Mouse (Mus musculus) c-Kit-positive CD71-positive TER-119-negative erythroid progenitor cells, embryonic 14.5 days (primary cell): ENCODE results near the gene Tmco3.

Experiments
- DNase-seq: peaks from one replicate; pipeline ENCODE4 v3.0.0-alpha.2; 2013; ENCODE audit warnings: low read depth

Gene Tmco3

DNA sequence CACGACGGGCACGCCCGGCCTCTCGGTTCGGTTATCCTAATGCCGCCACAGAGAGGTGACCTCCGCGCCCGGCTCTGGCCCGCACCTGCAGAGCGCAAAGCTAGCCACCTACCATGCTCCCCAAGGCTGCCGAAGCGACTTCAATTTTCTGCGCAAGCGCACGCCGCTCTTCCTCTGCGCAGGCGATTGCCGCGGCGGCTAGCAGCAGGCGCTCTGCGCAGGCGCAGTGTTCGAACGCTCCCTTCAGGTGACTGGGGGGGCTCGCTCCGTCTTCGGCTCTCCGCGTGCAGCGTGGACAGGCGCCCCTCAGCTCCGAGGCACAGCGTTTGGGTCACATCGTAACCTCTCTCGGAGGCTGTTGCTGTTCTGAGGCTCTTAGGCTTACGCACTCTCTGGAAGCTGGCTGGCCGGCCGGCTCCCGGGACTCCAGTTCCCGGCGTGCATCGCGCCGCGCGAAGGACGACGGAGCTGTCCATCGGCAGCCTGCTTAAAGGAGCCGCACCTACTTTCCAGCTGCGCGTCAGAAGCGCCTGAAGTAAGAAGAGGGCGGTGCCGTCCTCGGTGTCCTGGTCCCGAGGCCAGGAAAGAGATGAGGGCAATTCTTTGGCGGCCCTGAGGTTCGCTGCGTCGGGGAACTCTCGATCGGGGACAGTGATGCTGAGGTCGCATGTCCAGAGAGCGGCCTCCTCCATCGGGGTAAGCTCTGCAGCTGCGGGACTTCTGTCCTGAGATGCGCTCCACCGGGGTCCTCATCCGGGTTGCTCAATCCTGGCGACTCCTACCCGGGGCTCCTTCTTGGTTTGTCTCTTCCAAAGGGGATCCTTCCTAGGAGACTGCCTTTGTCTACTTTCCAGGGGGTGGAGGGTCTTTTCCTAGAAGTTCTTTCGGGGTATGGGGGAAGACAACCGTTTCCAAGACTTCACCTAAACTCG, at the start of gene Tmco3, which contains the start of gene Dcun1d2:
Tmco3 (plus strand) TSS at position 499 of the 932 bp plus-strand sequence.
Dcun1d2 (minus strand) TSS at position 440 of the 932 bp plus-strand sequence.
- DNase-seq: peak; percentile 91

DNA sequence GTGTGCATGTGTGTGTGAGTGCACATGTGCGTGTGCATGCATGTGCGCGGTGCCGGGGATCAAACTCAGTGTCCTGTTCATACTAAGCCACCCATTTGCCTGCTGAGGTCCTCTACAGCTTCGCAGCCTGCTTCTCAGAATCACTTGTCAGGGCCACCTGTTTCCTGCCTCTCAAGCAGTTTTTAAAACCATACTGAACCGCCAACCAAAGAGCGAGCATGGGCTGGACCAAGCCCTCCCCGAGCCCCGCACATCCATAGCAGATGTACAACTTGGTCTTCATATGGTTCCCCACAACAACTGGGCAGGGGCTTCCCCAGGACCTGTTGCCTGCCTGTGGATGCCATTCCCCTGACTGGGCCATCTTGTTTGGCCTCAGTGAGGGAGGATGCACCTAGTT, 47.9 kb upstream of the Tmco3 start:
- no peak for DNase-seq

DNA sequence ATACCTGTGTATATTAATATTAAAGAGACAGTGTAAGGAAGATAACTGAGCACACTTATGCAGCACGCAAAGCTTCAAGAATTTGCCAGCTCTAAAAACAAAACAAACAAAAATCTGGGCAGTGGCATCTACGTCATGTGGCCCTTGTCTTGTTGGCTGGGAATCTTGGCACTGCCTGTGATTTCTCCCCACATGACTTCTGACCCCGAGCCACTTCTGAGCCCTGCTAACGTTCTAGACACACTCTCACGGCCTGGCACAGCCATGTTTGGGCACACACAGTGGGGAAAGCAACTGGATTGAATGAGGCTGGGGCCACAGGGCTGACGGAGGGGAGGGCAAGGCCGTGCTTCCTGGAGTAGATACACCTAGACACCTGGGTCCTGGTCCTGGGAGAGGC, 47.3 kb upstream of the Tmco3 start:
- no peak for DNase-seq

DNA sequence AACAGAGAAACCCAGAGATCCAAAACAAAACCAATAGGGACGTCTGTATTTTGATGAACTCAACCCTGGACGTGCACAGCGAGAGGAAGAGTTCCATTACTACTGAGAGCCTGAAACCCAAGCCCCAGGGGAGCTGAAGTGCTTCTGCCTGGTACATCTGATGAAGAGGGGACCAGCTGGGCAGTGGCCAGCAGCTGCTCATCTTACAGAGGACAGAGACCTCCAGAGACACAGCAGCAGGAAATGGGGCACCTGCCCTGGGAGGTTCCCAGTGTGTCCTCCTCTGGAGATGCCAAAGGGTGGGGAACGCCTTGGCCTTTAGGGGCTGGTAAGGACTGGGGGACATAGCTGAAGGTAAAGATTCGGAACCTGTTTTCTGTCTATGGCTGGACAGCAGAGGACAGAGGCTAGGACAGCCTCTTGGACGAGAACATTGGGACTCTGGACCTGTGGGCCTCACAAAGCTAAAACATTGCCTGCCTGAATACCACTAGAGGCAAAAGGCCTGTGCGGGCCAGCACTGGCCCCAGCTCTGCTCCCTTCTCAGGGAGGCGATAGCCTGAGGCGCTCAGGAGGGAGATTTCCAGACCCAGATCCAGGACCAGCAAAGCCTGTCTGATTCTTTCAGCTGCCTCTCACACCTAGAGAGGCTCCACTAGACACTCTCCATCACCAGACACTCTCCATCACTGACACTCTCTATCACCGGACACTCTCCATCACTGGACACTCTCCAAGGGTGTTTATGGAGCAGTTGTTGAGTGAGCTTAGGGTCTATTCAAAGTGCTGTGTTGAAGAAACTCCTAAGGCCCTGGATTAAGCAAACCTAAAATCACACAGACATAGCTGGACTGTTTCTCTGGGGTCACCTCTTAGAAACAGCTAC, 44.8 kb upstream of the Tmco3 start:
- no peak for DNase-seq

DNA sequence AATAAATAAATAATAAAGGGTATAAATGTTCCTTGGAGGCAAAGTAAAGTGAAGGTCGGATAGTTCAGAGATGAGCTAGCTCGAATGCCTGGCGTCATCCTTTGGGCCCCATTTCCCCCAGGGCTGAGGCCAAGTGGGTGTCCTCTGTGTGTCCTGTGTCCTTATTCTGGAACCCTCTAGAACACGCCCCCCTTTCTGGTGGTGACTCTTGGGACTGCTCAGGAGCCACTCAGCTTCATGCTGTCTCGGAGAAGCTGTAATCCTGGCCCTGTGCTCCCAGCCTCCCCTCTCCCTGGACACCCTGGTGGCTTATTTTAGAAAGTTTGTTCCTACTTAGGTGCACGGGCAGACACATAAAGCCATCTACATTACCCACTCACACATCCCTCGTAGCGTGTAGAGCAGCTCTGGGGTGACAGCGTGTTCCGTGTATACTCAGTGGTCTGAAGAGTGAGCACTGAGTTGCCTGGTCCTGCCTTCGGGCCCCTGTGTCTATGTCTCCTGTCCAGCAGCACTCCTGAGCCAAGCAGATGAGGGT, 43.6 kb upstream of the Tmco3 start:
- DNase-seq: no peak

DNA sequence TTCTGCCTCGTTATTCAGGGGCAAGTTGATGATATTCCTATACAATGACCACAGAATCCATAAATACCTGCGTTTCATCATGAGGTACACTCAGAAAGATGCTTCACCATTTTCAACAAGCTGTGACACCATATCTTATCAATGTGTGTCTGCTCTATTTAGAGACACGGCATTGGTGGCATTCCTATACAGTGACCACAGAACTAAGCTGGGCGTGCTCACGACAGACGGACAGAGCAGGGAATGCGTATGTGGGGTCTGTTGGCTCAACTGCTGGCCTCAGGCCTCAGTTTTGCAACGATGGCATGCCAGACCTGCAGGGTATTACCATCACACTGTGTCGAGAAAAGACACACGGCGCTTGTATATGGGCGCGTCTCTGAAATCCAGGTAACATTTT, 35.2 kb upstream of the Tmco3 start:
- DNase-seq: no peak

DNA sequence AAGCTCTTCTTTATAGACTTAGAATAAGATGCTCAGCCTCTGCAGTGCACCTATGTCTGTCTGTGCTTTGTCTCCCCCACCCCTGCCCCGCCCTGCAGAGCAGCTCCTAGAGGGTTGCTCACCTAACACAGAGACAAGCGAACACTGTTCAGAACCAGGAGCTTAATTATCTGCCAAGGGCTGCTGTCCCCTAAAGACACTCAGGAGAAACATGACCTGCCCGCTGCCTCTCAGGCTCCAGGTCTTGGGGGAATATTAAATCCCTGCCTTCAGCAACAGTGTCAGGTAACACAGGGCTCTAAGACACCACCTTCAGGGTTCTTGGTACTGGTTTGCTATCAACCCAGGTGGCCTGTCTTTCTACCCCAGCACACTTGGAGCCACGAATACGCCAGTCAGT, 34.6 kb upstream of the Tmco3 start:
- no peak for DNase-seq

DNA sequence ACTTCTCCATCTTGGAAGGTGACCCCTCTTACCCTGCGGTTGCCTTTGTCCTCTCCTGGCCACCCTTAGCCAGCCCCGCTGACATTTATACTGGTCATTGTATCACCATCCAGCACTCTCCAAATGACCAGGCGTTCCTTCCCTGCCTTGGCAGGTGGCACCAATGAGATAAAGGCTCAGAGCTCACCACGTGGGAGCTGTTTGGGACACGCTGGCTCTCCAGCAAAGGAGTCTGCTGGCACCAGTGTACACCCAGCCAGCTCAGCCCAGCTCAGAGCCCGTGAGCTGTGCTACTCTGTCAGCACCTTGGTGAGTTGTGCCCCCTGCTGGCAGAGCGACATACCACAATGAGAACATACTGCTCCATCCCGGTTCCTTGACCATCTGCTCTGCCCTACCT, 34.0 kb upstream of the Tmco3 start, which contains the start of gene Adprhl1:
Adprhl1 (minus strand) TSS at position 144 of the 400 bp plus-strand sequence.
- DNase-seq: peak; percentile 41

DNA sequence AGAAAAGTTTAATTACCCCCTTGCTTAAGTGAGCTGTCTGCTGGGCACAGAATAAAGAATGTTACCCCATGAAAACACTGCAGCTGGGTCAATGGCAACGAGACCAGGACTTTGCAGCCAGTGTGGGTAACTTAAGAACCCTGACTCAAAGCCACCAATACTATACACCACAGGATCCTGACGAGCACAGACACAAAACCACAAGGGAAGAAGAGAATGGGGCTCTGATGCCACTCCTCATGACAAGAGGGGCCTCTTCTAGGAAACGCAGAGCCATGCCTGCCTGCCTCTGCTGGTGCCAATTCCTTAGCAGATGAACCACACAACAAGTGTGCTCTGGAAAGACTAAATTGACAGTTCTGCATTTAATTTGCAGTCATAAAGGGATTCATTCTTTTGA, 24.6 kb upstream of the Tmco3 start:
- peak; percentile 22 for DNase-seq

DNA sequence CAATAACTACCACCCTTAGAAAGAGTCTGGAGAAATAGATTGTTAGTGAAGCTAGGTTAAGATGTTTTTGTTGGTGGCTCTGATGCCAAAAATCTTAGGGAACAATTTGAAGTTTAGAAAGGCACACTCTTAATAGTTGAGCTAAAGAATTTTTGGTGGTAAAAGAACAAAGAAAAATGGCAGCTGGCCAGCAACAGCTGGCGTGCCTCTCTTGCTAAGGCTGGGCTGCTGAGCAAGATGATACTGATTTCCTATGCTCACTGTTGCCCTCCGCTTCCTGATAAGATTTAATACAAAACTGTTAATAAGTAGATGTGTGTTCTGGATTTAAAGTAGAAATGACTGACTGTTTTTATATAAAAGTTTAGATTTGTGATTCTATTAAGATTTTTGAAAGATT, 20.4 kb upstream of the Tmco3 start:
- no peak for DNase-seq

DNA sequence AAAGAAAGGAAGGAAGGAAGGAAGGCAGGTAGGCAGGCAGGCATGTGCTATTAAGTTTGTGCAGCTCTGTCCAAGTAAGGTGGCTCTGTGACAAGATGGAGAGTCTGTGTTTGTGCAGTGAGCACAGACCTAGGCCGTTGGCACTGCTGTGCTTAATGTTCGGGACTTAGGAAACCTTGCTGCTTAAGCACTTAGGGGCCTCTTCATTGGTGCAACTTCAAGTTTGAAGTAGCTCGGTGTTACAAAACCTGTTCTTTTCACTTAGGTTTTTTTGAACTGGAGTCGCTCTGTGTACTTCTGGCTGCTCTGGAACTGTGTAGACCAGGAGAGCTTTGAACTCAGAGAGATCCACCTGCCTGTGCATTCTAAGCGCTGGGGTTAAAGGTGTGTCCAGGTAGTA, 15.2 kb upstream of the Tmco3 start:
- DNase-seq: no peak

DNA sequence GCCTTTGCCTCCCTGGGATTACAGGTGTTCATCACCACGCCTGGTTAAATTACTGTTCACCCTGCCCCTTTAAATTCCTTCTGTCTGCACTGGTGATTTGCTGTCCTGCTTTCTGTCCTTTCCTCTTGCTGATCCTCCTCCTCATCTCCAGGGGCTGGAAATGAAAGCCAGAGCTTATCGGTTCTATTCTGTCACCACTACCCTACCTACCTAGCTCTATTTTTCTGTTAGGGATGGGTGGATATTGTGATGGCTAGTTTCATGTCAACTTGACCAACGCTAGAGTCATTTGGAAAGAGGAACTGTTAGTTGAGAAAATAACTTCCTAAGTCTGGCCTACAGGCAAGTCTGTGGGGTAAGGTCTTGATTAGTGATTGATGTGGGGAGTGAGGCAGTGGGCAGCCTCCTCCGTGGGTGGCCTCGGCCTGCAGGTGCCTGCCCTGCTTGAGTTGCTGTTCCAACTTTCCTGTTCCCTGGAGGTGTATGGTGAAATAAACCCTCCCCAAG, 11.0 kb upstream of the Tmco3 start:
- no peak for DNase-seq

DNA sequence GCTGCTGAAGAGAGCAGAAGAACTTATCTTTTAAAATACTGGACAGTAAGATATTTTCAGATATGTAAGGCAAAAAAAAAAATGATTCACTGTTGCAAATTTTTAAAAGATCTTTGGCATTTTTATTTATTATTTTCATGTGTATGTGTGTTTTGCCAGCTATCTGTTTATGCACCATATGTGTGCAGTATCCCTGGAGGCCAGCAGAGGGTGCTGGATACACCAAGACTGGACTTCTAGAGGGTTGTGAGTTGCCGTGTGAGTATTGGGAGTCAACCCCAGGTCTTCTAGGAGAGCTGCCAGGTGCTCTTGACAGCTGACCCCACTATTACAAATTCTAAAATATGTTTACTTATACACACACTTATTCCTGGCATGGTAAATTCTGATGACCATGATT, 4.8 kb upstream of the Tmco3 start:
- DNase-seq: no peak

DNA sequence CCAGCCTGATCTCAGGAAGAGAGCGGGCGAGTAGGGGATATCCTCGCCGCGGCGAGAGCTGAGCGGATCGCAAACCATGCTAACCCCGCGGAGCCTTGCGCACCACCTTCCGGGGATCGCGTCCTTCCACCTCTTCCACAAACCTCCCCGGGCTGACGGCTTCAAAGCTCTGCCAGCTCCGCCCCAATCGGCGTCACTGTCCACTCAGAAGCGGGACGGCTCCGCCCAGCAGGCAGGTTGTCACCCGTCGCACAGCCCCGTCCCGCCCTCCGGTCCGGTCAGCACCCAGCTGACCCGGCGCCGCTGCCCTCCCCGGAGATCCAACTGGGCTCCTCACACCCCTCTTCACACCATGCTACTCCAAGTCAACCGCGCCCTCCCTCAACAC, 692 bp upstream of the Tmco3 start:
- DNase-seq: peak; percentile 85

DNA sequence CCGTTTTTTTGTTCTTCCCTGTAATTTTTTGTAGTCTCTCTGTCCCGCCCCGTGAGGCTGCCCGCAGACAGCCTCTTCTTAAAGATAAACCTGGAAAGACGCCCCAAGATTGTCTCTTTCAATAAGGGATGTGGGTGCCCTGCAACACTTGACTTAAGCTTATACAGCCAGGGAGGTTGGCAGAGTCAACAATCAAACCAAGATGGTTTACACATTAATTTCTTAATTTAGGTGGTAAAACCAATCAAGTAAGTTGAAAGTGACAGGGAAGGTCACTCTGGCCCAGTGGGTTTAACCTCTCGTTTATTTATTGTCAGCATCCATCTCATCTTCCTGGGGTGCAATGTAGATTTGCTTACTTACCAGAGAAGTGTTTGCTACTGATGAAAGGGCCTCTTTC, 656 bp downstream of the Tmco3 start:
- DNase-seq: no peak

DNA sequence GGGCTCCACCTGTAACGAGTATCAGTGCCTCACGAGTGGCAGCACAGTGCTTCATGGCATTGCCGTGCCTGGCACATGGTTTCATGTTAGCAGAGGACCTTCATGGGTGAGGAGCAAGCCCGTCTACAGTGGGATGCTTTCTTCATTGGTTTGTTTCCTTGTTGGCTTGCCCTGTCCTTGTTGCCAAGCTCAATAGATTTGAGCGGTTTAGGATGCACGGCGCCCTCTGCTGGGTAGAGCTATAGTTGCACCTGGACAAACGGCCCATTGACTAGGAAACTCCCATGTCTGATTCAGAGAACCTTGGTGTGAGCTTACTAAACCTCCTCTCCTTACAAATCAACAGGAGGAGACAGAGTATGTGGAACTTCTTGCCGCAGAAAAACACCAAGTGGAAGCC, 4.4 kb downstream of the Tmco3 start:
- peak; percentile 71 for DNase-seq

DNA sequence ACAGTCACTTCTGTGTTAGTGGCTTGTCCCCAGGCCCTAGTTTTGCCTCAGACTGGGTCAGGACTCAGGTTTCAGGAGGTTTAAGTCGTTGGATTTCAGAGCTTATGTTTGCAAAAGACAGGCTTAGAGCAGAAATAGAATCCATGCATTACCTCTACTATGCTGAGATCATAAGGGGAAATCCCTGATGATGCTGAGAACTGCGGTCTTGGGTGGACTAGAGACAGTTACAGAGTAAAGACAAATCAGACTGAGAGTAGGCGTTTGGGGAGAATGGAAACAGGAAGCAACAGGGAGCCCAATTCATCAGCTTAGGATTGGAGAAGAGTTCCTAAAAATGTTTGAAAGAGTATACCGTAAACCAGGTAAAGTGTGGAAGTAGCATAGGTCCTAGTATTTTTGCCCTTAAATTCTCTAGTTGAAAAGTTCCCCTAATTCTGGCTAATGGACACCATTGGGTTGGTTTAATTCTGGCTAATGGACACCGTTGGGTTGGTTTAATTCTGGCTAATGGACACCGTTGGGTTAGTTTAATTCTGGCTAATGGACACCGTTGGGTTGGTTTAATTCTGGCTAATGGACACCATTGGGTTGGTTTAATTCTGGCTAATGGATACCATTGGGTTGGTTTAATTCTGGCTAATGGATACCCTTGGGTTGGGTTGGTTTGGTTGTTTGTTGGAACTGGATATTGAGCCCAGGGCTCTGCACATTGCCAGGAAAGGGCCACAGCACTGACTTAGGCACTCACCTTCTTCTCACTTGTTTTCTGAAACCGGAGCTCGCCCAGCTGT, 5.9 kb downstream of the Tmco3 start:
- no peak for DNase-seq

DNA sequence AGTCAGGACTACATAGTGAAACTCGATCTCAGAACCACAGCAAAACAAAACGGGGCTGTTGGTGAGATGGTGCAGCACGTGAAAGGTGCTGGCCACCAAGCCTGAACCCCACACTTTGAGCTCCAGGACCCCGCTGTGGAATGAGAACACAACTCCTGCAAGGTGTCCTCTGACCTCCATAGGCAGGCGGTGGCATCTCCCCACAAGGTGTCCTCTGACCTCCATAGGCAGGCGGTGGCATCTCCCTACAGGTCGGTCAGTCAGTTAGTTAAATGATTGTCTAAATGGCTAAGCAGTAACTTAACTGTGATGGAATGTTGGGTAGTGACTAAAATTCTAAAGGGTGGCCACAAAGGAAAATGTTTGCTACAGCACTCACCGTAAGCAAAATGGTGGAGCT, 11.6 kb downstream of the Tmco3 start:
- DNase-seq: no peak

DNA sequence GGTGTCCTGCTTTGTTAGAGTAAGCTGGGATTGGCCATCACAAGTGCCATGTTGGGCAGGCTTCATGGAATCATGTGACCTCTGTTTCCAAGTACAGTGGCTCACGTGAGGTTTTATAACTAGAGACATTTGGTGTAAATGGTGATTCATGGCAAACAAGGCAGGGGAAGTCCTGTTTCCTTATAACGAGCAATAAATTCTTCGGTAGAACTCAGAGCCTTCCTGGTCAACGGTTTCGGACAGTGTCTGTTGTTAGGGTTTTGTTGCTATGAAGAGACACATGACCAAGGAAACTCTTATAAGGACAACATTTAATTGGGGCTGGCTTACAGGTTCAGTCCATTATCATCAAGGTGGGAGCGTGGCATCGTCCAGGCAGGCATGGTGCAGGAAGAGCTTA, 13.0 kb downstream of the Tmco3 start:
- no peak for DNase-seq

DNA sequence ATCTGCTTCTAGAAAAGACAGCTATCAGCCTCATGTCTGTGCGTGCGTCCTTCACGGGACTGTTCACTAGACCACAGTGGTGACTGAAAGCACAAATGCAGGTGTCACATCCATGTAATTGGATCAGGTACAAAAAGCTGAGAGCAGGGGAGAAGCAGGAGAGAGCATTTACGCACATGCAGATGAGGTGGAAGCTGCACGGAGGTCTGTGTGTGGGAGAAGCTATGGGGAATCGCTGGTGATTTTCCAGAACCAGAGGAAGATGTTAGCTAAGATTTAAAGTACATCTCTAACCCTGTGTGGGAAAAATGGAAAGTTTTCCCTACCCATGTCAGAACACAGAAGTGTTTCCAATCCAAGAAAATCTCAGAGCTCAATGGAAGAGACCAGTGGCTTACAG, 17.5 kb downstream of the Tmco3 start:
- DNase-seq: no peak

DNA sequence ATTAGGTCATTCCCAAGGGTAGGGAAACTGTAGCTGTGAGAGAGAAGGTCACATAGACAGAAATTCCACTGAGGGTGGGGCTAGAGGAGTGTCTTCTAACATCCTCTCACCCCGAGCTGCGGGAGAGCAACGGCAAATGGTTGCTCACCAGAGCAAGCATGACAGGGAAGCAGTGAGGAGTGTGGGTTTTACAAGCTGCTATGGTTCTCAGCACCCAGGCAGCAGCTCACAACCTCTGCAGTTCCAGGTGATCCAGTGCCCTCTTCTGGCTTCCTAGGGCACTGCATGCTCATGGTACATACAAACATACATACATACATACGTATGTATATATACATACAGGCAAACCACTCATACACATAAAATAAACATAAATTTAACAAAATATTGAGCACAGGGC, 17.9 kb downstream of the Tmco3 start:
- no peak for DNase-seq
